Mouse (Mus musculus): Measurements from ENCODE around the gene Gm49325.
A peak's percentile ranks its signal among the peaks of the same experiment; 100 is the strongest.

Gm49325 gene

DNA sequence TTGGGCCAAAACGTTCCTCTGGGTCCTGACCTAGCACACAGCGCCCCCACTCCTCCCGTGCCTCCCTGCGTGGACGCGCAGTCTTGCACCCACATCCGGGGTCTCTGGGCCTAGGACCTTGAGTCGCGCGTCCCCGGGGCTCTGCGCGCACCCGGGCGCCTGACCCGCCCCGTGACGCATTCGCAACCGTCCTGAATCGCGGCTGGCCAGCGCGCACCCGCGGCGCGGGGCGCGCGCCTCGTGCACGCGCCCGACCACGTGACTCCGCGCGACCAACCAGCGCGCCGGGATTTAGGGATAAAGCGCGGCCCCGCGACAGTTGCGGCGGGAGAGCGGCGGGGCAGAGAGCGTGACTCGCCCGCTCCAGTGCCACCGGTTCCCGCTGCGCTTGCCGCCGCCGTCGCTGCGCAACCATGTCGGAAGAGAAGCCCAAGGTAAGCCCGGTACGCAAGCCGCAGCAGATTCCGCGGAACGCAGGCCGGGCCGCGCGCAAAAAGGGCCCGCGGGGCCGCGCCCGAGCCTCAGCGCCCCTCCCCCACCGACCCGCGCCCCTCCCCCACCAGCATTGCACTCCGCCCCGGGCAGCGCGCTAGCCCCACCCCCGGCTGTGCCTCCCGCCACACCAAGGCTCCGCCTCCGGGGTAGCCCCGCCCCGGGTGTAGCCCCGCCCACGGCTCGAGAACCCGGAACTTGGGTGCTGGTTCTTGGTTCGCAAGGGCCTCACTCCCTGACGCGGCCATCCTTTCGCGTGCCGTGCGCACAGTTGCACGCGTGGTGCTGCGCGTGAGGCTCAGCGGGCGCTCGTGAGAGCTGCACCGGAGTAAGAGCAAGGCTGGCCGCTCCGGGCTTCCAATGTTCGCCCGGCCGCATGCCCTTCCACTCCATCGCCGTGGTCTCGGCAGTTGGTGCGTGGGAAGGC lies at the start of gene Gm49325, which contains the start of gene Sumo3:
Gm49325 (plus strand) TSS at position 290 of the 919 bp plus-strand sequence.
Sumo3 (plus strand) TSS at position 190 of the 919 bp plus-strand sequence.
- DNase-seq (ENCODE audit: low spot score in 2 of 2), result peak; percentile 99 to 100

- DNase-seq (ENCODE audit: low spot score in 2 of 2), result no peak
Measured at GRCm38 (mm10) chr10:77556631-77557030, 49.4 kb upstream of the Gm49325 start.

DNA sequence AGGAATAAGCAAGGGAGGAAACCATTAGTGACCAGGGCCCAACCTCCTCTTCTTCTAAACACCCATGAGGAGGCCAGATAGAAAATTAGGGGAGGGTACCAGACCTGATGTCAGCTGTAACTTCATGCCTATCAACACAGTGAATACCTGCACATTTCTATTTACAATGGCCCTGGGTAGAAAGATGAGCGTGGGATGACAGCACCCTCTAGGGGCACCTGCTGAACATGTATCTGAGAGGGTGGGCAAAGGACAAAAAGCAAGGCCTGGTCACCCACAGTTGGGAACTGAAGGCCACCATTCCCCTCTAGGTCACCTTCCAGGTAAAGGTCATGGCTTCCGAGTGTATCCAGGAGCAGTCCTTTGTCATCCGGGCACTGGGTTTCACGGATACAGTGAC lies 48.4 kb upstream of the Gm49325 start:
- DNase-seq (ENCODE audit: low spot score in 2 of 2), result no peak

- no peak for DNase-seq (ENCODE audit: low spot score in 2 of 2)
Measured at GRCm38 (mm10) chr10:77560090-77560489, 45.9 kb upstream of the Gm49325 start.

- no peak for DNase-seq (ENCODE audit: low spot score in 2 of 2)
Measured at GRCm38 (mm10) chr10:77560830-77561229, 45.2 kb upstream of the Gm49325 start.

DNA sequence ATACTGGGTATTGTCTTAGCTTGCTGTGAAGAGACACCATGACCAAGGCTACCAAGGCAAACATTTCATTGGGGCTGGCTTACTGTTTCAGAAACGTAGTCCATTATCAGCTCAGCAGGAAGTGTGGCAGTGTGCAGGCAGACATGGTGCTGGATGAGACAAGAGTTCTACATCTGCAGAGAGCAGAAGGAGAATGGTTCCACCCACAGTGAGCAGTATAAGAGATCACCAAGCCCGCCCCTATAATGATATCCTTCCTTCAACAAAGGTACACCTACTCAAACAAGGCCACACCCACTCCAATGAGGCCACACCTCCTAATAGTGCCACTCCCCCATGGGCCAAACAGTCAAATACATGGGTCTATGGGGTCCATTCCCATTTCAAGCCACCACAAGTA lies 44.5 kb upstream of the Gm49325 start:
- no peak for DNase-seq (ENCODE audit: low spot score in 2 of 2)

DNA sequence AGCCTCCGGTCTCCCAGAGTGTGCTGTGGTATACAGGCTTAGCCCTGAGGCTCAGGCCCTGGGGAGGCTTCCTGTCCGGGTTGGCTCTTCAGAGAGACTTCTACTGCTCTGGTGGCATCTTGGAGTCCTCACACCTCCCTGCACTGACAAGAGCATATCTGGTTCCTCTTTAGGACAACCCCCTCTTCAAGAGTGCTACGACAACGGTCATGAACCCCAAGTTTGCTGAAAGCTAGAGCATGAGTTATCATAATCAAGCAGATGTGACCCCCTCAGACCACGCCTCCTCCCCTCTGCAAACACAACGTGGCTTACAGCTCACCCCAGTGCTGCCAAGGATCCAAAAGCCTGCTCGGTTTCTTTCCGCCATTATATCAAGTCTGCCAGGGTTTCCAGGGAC lies 41.0 kb upstream of the Gm49325 start:
- no peak for DNase-seq (ENCODE audit: low spot score in 2 of 2)

DNA sequence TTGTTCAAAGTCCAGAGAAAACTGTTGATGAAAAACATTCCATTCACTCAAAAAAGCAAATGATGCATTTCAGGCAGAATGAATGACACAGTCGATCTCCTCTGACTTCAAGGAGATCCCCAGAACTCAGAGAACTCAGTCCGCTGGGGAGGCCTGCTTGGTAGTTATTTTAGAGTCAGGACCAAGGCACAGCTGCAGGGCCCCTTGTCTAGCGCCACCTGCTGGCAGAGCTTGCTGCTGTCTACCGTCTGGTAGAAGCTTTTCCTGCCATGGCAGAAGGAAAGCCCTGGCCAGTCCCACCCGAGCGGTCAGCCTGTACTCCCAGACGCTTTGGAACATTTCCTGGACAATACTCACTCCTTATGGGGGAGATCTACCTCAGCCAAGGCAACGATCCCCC lies 39.3 kb upstream of the Gm49325 start:
- DNase-seq (ENCODE audit: low spot score in 2 of 2), result peak; percentile 73 to 88

GRCm38 (mm10) chr10:77569481-77569880 lies 36.5 kb upstream of the Gm49325 start:
- DNase-seq (ENCODE audit: low spot score in 2 of 2), result no peak

- no peak for DNase-seq (ENCODE audit: low spot score in 2 of 2)
Measured at GRCm38 (mm10) chr10:77569973-77570658, 35.9 kb upstream of the Gm49325 start.

DNA sequence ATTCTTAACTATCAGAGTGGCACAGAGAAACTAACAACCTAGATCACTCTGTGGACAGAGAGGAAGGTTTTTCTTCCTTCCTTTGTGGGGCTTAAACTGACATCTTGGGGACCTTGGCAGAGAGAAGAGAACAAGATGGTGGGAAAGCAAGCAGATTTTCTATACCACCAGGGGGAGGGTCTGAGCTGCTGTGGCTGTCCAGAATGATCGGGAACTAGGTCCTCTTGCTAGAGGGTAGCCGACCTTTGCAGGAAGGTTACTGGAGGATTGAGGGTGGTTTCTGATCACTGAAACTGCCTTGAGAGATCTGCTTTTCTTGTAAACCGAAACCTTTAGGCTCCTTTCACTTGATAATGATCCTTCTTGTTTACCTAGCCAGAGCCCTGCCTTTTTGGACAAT lies 33.8 kb upstream of the Gm49325 start:
- DNase-seq (ENCODE audit: low spot score in 2 of 2), result no peak

DNA sequence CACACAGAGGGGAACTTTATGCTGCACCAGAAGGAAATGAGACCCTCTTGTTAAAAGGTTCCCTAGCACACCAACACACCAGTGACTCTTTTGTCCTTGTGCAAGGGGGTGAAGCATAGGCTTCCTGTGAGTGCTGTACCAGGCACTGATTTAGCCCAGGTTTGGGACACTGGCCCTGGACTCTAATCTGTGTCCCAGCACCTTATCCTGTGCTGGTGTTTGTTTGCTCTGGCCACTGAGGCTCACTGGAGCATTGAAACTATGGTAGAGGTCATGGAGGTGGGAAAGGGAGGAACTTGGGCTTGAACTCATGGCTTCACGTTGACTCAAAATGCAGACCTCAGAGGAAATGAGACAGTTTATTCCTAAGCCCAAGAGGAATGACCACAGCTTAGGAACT lies 32.8 kb upstream of the Gm49325 start:
- DNase-seq (ENCODE audit: low spot score in 2 of 2), result no peak

DNA sequence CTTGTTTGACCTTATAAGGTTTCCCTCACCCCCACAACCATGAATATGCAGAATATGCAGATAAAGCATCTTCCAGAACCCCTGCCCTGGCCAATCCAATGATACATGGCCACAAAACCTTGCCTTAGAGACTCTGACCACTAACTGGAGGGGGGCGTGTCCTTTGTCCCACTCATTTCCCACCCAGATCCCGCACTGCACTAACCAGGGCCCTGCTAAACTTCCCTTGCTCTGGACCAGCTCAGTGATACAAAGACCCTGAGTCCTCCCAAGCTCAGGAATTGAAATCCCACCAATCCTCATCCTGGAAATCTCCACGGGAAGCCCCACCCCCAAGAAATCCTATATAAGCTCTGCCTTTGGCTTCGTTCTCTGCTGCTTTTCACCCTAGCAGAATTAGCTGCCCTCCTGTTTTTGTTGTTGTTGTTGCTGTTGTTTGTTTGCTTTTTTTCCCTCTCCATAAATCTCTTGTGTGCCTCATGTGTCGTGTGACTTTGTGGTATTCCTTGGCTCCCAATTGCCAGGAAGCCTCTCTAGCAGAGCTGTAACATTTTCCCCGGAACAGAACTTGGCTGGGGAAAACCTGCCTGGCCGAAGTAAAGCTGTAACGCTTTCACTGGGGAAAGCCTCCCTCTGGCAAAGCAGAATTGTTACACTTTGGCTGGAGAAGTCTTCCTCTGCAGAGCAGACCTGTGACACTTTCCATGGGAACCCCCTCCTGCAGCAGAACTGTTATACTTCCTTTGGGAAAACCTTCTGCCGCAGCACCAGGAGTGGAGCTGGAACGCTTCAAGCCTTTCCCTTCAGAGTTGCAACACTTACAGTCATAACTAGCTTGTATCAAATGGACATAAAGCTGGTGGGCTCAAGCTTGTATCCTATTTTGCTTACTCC lies 25.7 kb upstream of the Gm49325 start:
- no peak for DNase-seq (ENCODE audit: low spot score in 2 of 2)

- DNase-seq (ENCODE audit: low spot score in 2 of 2), result no peak
Measured at GRCm38 (mm10) chr10:77581023-77581407, 25.0 kb upstream of the Gm49325 start.

DNA sequence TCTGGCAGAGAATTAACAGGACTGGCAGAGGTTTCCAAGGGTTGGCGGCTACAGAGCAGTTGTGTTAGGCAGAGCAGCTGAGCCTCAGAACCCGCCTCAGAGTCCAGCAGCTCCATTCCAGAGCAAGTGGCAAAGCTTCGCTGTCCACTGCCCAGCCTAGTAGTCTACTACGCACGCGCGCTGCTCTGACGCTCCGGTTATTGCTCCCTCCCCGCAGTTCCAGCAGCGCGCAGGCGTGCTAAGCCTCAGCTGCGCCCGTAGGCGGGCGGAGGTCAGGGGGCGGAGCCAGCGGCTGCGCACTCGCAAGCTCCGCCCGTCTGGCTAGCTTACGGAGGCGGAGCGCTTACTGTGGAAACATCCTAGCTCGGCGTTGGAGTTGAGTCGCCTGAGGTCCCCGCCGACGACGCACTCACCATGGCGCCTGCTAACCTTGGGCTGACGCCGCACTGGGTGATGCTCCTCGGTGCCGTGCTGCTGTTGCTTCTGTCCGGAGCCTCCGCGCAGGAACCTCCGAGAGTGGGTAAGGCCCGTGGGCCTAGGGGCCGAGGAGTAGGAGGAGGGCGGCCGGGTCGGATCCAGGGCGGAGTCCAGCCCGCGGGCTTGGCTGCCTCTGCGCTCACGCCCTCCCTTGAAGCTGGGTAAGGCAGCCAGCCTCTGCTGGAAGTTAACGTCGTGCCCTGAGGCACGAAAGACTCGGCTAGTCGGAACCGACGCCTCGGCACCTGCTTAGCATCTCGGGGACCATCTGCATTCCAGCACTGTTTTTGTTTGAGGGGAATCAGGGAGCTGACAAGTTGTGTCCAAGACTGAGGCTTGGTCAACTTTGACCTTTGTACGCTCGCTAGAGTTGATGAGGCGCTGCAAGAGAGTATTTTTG lies 24.4 kb upstream of the Gm49325 start, which contains the start of gene Pttg1ip:
Pttg1ip (plus strand) TSS at position 313 of the 877 bp plus-strand sequence.
- DNase-seq (ENCODE audit: low spot score in 2 of 2), result peak; percentile 92 to 94

DNA sequence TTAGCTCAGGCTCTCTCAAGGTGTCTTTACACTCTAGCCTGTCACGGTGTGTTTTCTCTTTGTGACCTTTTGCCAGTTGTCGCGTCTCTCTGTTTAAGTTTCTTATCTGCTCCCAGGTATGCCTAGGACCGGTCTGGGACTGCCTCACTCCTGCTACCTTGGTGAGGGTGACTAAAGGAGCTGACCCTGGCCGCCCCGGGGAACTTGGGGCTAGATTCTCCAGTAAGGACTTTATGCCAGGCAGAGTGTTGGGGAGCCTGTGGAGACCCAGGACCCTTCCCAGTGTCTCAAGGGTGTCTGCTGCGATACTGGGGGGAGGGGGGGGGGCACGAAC lies 23.7 kb upstream of the Gm49325 start:
- no peak for DNase-seq (ENCODE audit: low spot score in 2 of 2)

DNA sequence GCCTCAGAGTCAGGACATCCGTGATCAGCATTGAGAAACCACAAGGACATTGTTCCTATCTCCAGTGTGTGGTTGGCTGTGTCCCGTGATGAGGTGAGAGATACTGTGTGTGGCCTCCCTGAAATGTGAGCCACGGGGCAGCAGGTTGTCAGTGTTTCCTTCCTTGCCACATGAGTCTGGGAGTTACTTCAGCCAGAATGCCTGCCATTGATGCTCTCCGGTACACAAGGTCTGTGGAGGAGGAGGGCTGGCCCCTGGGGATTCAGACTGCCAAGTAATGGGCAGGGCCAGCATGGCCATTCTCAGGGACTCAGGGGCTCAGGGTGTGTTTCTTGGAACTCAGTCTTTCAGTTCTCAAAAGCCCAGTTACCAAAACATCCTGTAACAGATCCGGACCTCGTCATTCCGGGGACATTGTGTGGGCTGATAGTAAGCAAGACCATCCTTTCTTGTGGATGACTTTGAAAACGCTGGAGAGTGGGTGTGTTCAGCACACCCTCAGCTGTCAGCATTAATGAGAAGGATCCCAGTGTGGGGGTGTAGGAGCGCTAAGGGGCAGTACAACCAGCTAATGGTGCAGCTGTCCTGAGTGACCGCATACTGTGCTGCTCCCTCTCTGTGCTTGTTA lies 22.1 kb upstream of the Gm49325 start:
- no peak for DNase-seq (ENCODE audit: low spot score in 2 of 2)

- no peak for DNase-seq (ENCODE audit: low spot score in 2 of 2)
Measured at GRCm38 (mm10) chr10:77586637-77587036, 19.4 kb upstream of the Gm49325 start.

- no peak for DNase-seq (ENCODE audit: low spot score in 2 of 2)
Measured at GRCm38 (mm10) chr10:77587091-77587775, 18.8 kb upstream of the Gm49325 start.

DNA sequence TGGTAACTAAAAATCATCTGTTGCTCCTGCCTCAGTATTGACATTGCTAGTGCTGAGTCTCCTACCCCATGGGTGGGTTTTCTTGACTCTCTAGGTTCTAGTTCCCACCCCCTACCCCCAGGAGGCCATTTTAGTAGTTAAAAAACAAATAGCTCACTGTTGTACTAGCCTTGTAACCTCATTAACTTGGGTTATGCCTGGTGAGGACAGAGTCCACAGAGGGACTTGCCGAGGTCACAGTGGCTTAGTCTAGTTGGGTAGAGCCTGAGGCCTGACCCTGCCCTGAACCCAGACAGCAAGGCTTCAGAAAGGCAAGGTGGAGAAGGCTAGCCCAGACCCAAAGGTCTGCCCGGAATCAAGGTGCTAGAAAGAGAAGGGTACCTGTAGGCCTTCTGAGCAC lies 18.0 kb upstream of the Gm49325 start:
- no peak for DNase-seq (ENCODE audit: low spot score in 2 of 2)

Measured in spleen, postnatal 14 days (tissue).